Mouse (Mus musculus) embryonic fibroblast, embryonic 13.5 days (primary cell): ENCODE data around the gene 1700129C05Rik. TPM values are rescaled to one million over a fixed set of nuclear protein-coding genes. Genes with fewer than 3 reads are reported as not detected.
A peak's percentile ranks its signal among the peaks of the same experiment; 100 is the strongest.

Experiments used
- H3K27ac ChIP-seq: 2 replicates; pipeline ENCODE4 v1.5.1; 2012; ENCODE audit warnings: low read length, control low read depth, inconsistent platforms; ENCODE audit not compliant: insufficient read depth
- H3K4me1 ChIP-seq: 2 replicates; pipeline ENCODE4 v1.6.1; 2011; ENCODE audit warnings: low read length; ENCODE audit not compliant: control insufficient read depth, insufficient read depth
- H3K4me3 ChIP-seq: 2 replicates; pipeline ENCODE4 v1.5.1; 2011; ENCODE audit warnings: mild to moderate bottlenecking, control low read depth, low read length; ENCODE audit not compliant: insufficient read depth
- CTCF ChIP-seq: IDR thresholded peaks from 2 replicates; pipeline ENCODE4 v1.5.1; 2011; ENCODE audit warnings: mild to moderate bottlenecking, control low read depth, low read length, moderate library complexity, borderline replicate concordance; ENCODE audit not compliant: insufficient read depth
- POLR2A ChIP-seq: IDR thresholded peaks from 2 replicates; pipeline ENCODE4 v1.6.1; 2011; ENCODE audit warnings: low read depth, mild to moderate bottlenecking, control low read depth, low read length, moderate library complexity
- polyA plus RNA-seq: library from polyadenylated mRNA; stranded (reverse); fragments of >200 nt; gene quantifications from 2 replicates; pipeline ENCODE4 v1.2.4, GENCODE M21; 2011; ENCODE audit warnings: low read depth; ENCODE audit not compliant: missing spikeins, insufficient read length

The 1700129C05Rik gene
- polyA plus RNA-seq, 1 experiment: not detected

DNA sequence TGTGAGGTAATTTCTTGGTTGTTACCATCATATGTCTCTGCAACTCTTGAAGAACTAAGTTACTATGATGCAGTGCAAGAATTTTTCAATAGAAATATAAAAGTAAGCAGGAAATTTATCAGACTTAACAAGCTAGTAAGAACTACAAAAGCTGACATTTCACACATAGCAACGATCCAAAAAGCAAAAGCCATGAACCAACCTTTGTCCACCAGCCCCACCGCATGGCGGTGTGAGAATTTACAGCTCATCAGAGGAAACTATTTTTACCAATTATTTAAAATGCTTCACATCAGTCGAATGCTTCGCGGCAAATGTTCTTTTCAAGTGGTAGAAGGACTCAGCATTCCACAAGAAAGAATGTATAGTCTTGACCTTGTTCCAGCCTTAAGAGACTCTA is 58.3 kb downstream of the 1700129C05Rik start:
- Histone ChIP-seq H3K27ac (no peak overlapping the region; the same call in 1 of the 2 replicates), H3K4me3 (no peak overlapping the region), H3K4me1 (no peaks in the 10 kb centered on the region)
- TF ChIP-seq CTCF: peak; percentile 48; the same call in 1 of the 2 replicates
- no peak for TF ChIP-seq POLR2A

Other genes starting within 250 kb of the 1700129C05Rik start
- not detected in 2 replicates for gene Gm5142, start 35.9 kb upstream of the 1700129C05Rik start, polyA plus RNA-seq
- 46.9 and 50.2 TPM in 2 replicates for gene Rcbtb1, start 58.3 kb upstream of the 1700129C05Rik start, polyA plus RNA-seq
- gene Gm6904, start 117.3 kb upstream of the 1700129C05Rik start, polyA plus RNA-seq: not detected in 2 replicates
- gene Phf11a, start 154.6 kb upstream of the 1700129C05Rik start, polyA plus RNA-seq: not detected in 2 replicates
- gene Phf11b, start 198.5 kb upstream of the 1700129C05Rik start, polyA plus RNA-seq: not detected in 2 replicates
- gene Phf11d, start 222.6 kb upstream of the 1700129C05Rik start, polyA plus RNA-seq: 7.8 and 9.5 TPM in 2 replicates